In genomic region chr12:78984035-78984432, GRCm38 (mm10) we compare ENCODE assay signal across 8 mouse cellular contexts. TPM values are rescaled to one million over a fixed set of nuclear protein-coding genes. Genes with fewer than 3 reads are reported as not detected.
DNase-seq lines count a peak whose midpoint lies in the region; ATAC-seq lines count a peak whose summit lies in the region.

No protein-coding gene starts in this region.

- intact Hi-C loops in left cerebral cortex, postnatal 25 days (cut with DNase I): no loop called here

- H3K9ac ChIP-seq in heart, embryonic 12.5 days: no peak overlapping the region

- H3K27me3 ChIP-seq in heart, embryonic 12.5 days (replicated peaks): no peaks in the 10 kb centered on the region; the same call in 1 of the 2 replicates

- H3K27ac ChIP-seq in heart, embryonic 12.5 days (ENCODE audit: poor library complexity, severe bottlenecking): no peak overlapping the region

- H3K4me2 ChIP-seq in heart, embryonic 12.5 days: no peak overlapping the region

- H3K4me1 ChIP-seq in heart, embryonic 12.5 days (replicated peaks): peaks cover 13% of the 10 kb centered on the region

- no peaks in the 10 kb centered on the region for H3K36me3 ChIP-seq in heart, embryonic 12.5 days

- peak; percentile 22; the same call in 1 of the 2 replicates for ATAC-seq in heart, embryonic 12.5 days (ENCODE audit: insufficient number of reproducible peaks, low FRiP score)
- no peak for ATAC-seq in monocyte, adult 5-6 weeks (replicated peaks; ENCODE audit: insufficient number of reproducible peaks, low FRiP score, low TSS enrichment, poor library complexity, severe bottlenecking)
- no peak for ATAC-seq in megakaryocyte-erythroid progenitor cell, adult 5-6 weeks (replicated peaks; ENCODE audit: low FRiP score, low TSS enrichment, poor library complexity, severe bottlenecking)

- peak; percentile 49 for DNase-seq in layer of hippocampus, adult 11-12 months (ENCODE audit: low spot score)
- no peak for DNase-seq in layer of hippocampus, adult 9-10 months (ENCODE audit: low spot score)
- peak; percentile 64 for DNase-seq in cerebellum, adult 8-10 months
- DNase-seq in left cerebral cortex, postnatal 25 days (ENCODE audit: low spot score in 2 of 2): peak; percentile 24 to 64
- peak; percentile 58 for DNase-seq in right cerebral cortex, postnatal 4 days

- WGBS in heart, embryonic 12.5 days: 24% methylated on average over 3 of the region's 3 CpGs

- H3K4me3 ChIP-seq in heart, embryonic 12.5 days: no peak overlapping the region

- H3K9me3 ChIP-seq in heart, embryonic 12.5 days (replicated peaks): no peaks in the 10 kb centered on the region

RNA-seq across cellular contexts. Expression of gene Tmem229b, which starts 23.4 kb away (rescaled TPM):
- polyA plus RNA-seq in heart, embryonic 12.5 days (2016; fragmentation: Nextera tagmentation; extraction: Ambion mirVana): 2.9 and 3.4 TPM in 2 replicates
- 10 to 100 TPM; 37.8 to 39.4 TPM for total RNA-seq in left cerebral cortex, postnatal 25 days (2021)
- 47.0 to 75.7 TPM (median 65.1 TPM) in 3 replicates for total RNA-seq in monocyte, adult 5-6 weeks (2017)
- total RNA-seq in megakaryocyte-erythroid progenitor cell, adult 5-6 weeks (2014; fragmentation: Nextera tagmentation): 12.2 and 22.1 TPM in 2 replicates
- total RNA-seq in megakaryocyte-erythroid progenitor cell, adult 5-6 weeks (2017): 8.5 and 10.6 TPM in 2 replicates

RNA-seq across cellular contexts. Expression of gene Plekhh1, which starts 44.9 kb away (rescaled TPM):
- 5.3 and 5.8 TPM in 2 replicates for polyA plus RNA-seq in heart, embryonic 12.5 days (2016; fragmentation: Nextera tagmentation; extraction: Ambion mirVana)
- total RNA-seq in left cerebral cortex, postnatal 25 days (2021): 10 to 100 TPM in 1 of 2 experiments, 1 to 10 TPM in 1; 9.3 to 12.5 TPM
- 0.29 to 0.32 TPM in 2 of 3 replicates, not detected in the other for total RNA-seq in monocyte, adult 5-6 weeks (2017)
- total RNA-seq in megakaryocyte-erythroid progenitor cell, adult 5-6 weeks (2014; fragmentation: Nextera tagmentation): not detected in 2 replicates
- not detected in 2 replicates for total RNA-seq in megakaryocyte-erythroid progenitor cell, adult 5-6 weeks (2017)
